Mouse (Mus musculus) left cerebral cortex, postnatal 25 days (tissue): ENCODE measurements around the gene Arhgap15. TPM values are rescaled to one million over a fixed set of nuclear protein-coding genes. Genes with fewer than 3 reads are reported as not detected.

Experiments
- DNase-seq, 2 experiments: peaks; one replicate each; pipeline ENCODE4 v3.0.0; 2022; ENCODE audit warnings: low spot score in 2 of 2, mixed read lengths in 1 of 2
- intact Hi-C: fragments of 180-260 bp; cut with DNase I; formaldehyde crosslinking; loops from one replicate; pipeline ENCODE4 v1.15.1; 2025
- total RNA-seq, 2 experiments: library from RNA; stranded (reverse); gene quantifications; 2 replicates each; pipeline ENCODE4 v1.2.3; 2021

Gene Arhgap15
- total RNA-seq, 2 experiments from 2014 or later: 10.3 to 10.5 TPM

- DNase-seq: no peak
- intact Hi-C loops: no loop called here
These were observed 607.7 kb downstream of the Arhgap15 start for GRCm38 (mm10) chr2:44356248-44356886.

- no peak for DNase-seq
- intact Hi-C loops: no loop called here
These were observed 608.2 kb downstream of the Arhgap15 start for GRCm38 (mm10) chr2:44356887-44357251.

GRCm38 (mm10) chr2:44380225-44380624 lies 631.6 kb downstream of the Arhgap15 start:
- intact Hi-C loops: no loop called here
- peak in 1 of 2 experiments; percentile 49 for DNase-seq

DNA sequence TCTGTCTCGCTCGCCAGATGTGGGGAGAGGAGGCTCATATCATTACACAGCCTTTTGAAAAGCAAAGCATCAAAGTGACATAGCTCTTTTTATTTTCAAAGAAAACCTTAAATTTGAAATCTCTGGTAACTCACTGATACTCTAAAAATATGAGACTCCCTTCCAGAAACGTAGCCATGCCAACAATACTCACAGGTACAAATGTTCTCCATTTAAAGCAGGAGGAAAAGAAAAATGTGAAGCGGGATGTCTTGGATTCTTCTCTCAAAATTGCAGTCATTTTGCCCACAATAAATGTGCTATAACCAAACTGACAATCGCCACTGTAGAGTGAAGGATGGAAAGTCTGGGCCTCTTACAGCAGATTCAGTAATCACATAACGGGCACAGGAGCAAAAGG lies 635.9 kb downstream of the Arhgap15 start:
- peak; percentile 24 to 59 for DNase-seq
- intact Hi-C loops: no loop called here

DNA sequence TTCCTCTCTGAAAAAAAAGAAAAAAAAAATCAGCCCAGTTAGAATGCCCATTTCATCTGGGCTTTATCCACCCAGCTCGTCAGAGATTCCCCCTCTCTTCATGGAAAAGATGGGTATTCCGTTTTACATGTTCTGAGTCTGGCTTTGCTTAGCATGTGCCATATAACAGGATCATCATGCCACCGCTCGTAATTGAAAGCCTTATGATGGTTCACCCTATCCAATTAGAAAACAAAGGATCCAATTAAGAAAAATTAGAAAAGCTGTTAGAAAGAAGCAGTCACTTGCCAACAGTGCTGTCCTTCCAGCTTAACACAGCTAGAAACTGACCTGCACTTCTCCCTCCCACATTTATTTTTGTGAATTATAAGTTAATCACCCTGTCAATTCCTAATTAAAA lies 640.9 kb downstream of the Arhgap15 start:
- intact Hi-C loops: no loop called here
- DNase-seq: no peak

GRCm38 (mm10) chr2:44393789-44394188 lies 645.2 kb downstream of the Arhgap15 start:
- intact Hi-C loops: no loop called here

GRCm38 (mm10) chr2:44394956-44395501 lies 646.4 kb downstream of the Arhgap15 start:
- no peak for DNase-seq
- intact Hi-C loops: no loop called here

More at GRCm38 (mm10) chr2:44393789-44394188, 645.2 kb downstream of the Arhgap15 start:
- DNase-seq: no peak

DNA sequence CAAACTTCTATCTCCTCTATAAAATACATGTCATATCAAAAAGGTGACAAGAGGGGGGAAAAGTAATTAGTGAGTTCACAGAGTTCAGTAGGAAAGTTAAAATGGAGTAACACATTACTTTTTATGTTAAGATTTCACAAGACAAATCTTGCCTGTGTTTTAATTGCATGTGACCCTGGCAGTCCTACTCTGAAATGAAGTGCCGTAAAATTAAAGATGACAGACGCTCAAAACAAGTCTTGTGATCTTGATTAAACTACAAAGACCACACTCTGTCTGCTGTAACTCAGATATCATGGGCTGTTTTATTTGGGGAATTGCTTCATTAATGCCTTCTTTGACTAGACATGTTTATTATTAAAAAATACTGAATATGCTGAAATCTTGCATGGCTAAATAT lies 647.0 kb downstream of the Arhgap15 start:
- intact Hi-C loops: no loop called here

DNA sequence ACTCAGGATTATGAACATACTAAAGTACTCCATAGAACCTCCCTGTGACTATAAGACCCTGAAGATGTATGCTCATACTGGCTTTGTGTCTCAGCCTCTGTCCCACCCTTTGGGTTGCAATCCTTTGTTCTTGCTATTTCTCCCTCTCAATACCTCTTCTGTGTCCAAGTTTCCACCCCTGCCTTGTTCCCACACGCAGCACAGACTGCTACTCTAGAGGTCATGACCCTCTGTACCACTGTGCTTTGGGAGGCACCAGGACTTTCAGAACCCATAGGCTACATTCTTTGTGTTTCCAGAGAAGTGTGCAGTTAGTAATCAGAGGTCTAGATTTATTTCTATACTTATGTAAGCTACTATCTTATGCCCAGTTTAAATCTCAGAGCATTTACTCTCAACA lies 648.6 kb downstream of the Arhgap15 start:
- intact Hi-C loops: no loop called here
- no peak for DNase-seq

More for the DNA sequence above, 647.0 kb downstream of the Arhgap15 start:
- no peak for DNase-seq

DNA sequence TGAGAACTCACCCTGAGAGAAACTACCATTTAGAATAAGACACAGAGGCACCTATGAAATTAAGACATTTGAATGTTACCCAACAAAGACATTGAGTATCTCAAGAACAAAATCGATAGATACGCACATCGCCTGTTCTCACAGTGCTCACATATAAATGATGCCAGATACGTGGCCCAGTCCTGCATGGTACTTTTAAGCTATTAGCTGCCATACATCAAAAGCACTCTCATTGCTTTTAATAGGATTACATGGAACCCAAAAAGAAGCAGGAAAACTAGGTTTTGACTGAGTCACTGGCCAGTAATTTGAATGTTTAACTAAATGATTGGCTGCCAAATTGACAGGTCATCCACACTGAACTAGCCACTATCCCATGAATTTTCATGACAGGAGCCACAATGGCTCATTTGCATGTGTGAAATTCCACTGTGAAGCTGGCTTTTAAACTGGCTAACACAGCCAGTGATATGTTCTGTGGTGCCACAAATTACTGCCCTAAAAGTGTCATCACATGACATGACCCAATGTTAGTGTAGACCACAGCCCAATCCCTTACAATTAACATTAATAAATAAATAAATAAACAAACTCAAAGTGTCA lies 649.2 kb downstream of the Arhgap15 start:
- no peak for DNase-seq
- intact Hi-C loops: no loop called here

GRCm38 (mm10) chr2:44399191-44399926 lies 650.7 kb downstream of the Arhgap15 start:
- intact Hi-C loops: no loop called here
- DNase-seq: no peak

DNA sequence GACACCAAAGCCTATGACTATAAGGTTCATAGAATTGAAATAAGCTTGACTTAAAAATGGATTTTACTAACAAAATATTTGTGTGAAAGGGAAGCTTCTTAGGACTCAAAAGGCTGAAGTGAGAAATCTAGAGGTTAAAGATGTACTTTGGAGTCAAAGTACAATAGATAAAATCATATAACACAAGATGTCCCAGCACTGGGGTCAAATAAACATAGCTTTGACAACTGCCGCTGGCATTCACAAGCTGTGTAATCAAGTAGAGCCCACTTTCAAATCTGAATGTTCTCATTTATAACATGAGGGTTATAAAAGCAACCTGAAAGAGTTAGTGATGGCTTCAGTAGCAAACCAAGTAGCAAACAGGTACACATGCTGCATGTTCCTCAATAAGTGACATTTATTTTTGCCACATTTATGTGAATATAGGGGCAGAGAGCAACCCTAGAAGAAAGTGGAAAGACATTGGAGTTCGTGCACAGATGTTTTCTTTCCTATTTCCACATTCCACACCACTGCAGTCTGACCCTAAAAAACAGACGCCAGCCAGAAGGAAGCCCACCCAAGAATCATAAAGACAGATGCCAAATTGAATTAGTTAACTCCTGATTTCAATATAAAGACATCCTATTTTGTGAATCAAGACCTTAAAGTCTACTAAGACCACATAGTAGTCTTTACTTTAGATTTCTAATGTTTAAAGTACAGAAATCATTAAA lies 653.2 kb downstream of the Arhgap15 start:
- intact Hi-C loops: no loop called here
- no peak for DNase-seq

- intact Hi-C loops: no loop called here
- no peak for DNase-seq
These were observed 663.0 kb downstream of the Arhgap15 start for GRCm38 (mm10) chr2:44411660-44412059.

DNA sequence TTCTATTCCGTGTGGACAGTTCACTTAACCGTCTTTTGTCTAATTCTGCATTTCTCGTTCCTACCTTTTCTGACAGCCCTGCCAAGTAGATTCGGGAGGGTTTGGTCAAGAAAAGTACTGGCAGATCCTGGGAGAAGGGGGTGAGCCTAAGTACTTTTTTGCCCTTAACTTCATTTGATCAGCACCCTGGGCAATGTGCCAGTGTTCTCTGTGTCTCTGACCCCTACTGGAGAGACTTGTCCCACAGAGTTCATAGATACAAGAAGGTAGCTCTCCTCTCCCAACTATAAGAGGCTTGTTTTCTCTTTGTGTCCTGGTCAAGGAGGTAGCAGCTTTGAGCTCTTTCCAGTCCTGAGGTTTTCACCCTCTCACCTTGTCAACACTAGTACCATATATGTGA lies 667.7 kb downstream of the Arhgap15 start:
- DNase-seq: no peak
- intact Hi-C loops: no loop called here

- intact Hi-C loops: no loop called here
- DNase-seq: no peak
These were observed 671.1 kb downstream of the Arhgap15 start for GRCm38 (mm10) chr2:44419547-44420225.

- DNase-seq: no peak
- intact Hi-C loops: no loop called here
These were observed 681.9 kb downstream of the Arhgap15 start for GRCm38 (mm10) chr2:44430521-44430920.

DNA sequence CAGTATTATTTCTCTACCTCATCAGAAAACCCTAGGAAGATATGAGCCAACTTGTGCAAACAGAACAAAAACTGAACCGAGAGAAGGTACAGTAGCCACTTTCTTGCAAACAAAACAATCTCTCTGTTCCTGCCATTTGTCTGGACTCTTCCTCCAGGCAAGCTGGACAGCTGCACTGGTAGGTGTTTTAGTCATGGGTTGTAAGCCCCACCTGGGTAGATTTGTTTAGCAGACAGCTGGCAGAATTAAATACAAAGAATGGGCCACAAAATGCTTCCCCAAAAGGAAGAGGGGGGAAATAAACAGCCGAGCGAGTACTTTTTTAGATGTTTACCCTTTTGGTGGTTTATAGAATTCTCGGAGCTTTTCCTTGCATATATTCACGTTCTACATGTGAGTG lies 688.0 kb downstream of the Arhgap15 start:
- no peak for DNase-seq
- intact Hi-C loops: no loop called here

- DNase-seq: peak in 1 of 2 experiments; percentile 19
- intact Hi-C loops: no loop called here
These were observed 689.0 kb downstream of the Arhgap15 start for GRCm38 (mm10) chr2:44437496-44438057.

DNA sequence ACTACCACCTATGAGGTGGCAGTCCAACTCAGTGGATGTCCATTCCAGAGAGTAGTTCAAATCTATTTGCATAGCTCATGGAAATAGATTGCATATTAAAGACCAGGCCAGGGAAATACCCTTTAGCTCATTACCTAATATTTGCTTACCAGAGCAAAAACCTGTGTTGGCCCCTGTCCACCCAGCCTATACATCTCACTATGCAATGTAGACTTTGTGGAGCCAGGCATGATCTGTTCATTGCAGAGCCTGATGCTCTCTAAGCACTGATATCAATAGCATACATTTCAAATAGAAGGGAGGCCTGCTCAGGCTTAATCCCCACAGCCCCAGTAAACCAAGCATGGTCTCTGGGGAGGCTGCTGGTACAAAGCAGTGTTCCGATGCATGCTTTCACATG lies 689.4 kb downstream of the Arhgap15 start:
- intact Hi-C loops: no loop called here

More for the DNA sequence above, 689.4 kb downstream of the Arhgap15 start:
- DNase-seq: no peak
